Mouse (Mus musculus) yolk sac, embryonic 10.5 days (tissue): ENCODE data around the gene Pik3ap1.

Source experiments
- DNase-seq: peaks from one replicate; pipeline ENCODE4 v3.0.0-alpha.2; 2017; ENCODE audit warnings: low spot score

Gene Pik3ap1

DNA sequence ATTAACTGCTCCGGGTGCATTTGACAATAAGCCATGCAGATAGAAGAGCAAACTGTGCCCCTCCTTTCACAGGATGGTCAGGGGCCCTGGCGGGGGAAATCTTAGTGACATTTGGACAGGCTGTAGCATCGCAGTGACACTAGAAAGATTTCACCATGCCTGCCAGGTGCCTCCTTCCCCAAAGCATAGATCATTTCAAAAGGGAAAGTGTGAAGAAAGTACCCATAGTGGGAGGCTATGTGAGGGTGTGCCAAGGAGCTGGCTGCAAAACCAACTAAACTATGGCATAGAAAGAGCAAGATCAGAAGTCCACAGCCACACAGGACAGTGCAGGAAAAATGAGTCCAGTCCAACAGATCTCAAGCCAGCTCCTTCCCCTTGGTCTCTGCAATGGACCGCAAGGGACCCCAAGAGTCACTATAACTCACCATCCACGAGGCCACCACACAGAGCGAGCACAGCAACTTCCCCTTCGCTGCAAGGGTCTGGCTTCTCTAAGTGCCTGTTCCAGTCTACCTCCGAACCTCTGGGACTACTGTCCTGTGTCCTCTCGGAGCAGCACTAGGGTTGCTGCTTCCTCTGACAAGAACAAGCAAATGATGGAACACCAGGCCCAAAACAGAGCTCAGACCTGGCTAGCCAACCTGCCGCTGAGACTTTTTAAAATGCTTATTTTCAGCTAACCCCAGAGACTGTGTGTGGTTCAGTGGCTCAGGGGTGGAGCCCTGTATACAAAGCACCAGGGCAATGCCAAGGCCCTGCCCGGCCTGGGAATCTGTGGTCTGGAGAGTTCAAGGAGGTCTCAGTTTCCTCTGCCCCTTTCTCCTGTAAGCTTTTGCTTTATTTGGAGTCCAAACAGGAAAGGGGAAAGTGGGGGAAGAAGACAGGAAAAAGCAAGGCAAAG, 15.1 kb downstream of the Pik3ap1 start:
- DNase-seq: no peak

GRCm38 (mm10) chr19:41366854-41367517, 17.9 kb downstream of the Pik3ap1 start:
- no peak for DNase-seq

DNA sequence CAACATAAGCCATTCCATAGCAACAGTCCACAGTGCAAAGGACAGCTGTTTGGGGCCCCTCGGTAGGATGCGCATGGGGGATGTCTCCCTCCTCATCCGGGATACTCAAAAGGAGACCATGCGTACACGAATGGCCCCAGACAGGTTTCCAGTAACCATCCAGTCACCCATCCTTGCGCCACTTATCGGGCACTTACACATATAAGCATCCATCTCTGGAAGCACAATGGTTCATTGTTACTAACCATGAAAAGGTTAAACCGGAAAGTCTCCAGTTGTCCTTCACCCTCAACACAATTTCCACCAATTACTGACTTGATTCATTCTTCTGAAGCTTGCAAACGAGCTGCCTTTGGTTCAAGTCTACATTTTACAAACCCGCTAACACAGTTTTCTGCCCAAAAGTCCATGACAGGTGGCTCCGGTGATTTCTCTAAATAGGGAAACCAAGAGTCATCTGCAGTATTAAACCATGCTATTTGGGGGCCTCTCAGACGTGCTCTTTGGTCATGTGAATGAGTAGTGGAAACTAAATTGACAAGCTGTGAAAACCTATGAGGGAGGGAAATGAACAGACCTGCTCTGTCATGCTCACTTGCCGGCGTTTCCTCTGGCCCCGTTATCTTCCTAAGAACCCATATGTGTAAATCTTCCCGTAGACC, 18.6 kb downstream of the Pik3ap1 start:
- DNase-seq: no peak

DNA sequence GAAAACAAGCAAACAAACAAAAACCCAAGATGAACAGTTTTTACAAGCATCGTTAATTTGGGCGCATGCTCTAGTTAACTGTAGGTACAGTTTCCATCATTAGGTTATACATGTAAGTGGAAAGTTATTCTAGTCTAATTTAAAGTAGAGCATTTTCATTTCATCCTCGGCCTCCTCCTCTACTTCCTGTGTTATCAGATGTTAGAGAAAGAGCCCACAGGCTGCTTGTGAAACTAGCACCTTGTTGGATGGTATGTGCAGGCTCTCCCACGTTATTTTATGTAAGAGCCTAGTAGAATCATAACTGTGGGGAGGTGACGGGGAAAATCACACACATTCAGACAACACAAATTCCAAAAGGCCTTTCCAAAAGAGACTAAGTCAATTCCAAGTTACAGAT, 19.3 kb downstream of the Pik3ap1 start:
- no peak for DNase-seq

- DNase-seq: no peak
These were observed 20.4 kb downstream of the Pik3ap1 start for GRCm38 (mm10) chr19:41364509-41364908.

DNA sequence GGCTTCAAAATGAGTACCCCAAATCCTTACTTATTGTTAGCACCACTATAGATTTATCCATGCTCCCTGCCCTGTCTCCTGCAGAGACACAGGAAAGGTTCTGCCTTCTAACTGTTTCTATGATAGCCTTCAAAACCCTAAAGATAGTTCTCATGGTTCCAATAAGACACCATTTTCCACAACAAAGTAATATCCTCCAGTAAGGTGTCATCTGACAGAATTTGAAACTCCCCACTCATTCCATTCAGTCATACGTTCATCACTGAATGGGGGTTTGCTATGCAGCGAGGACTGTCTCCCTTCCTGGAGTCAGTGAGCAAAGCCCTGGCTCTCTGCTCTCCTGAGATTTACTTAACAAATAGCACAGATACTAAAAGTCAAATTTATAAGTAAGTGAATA, 21.9 kb downstream of the Pik3ap1 start:
- DNase-seq: no peak

- no peak for DNase-seq
These were observed 24.4 kb downstream of the Pik3ap1 start for GRCm38 (mm10) chr19:41360459-41360858.

- no peak for DNase-seq
These were observed 30.5 kb downstream of the Pik3ap1 start for GRCm38 (mm10) chr19:41354287-41354951.

DNA sequence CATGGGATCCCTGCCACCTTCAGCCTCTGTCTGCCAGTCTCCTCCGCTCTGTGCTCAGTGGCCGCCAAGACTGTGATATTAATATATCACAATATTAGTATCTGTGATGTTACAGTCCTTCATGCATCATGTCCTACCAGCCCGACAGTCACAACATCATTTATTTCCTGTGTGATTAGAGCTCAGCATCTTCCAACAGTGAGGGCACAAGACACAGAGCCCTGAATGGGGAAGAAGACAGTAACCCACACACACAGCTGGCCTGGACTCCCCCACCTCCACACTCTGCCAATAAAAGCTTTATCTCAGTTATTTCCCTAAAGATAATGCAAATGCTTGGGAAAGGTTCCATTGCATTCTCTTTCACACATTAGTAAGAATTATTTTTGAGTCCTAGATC, 35.3 kb downstream of the Pik3ap1 start:
- no peak for DNase-seq

- no peak for DNase-seq
These were observed 36.7 kb downstream of the Pik3ap1 start for GRCm38 (mm10) chr19:41348161-41348560.

GRCm38 (mm10) chr19:41347326-41347725, 37.6 kb downstream of the Pik3ap1 start:
- no peak for DNase-seq

DNA sequence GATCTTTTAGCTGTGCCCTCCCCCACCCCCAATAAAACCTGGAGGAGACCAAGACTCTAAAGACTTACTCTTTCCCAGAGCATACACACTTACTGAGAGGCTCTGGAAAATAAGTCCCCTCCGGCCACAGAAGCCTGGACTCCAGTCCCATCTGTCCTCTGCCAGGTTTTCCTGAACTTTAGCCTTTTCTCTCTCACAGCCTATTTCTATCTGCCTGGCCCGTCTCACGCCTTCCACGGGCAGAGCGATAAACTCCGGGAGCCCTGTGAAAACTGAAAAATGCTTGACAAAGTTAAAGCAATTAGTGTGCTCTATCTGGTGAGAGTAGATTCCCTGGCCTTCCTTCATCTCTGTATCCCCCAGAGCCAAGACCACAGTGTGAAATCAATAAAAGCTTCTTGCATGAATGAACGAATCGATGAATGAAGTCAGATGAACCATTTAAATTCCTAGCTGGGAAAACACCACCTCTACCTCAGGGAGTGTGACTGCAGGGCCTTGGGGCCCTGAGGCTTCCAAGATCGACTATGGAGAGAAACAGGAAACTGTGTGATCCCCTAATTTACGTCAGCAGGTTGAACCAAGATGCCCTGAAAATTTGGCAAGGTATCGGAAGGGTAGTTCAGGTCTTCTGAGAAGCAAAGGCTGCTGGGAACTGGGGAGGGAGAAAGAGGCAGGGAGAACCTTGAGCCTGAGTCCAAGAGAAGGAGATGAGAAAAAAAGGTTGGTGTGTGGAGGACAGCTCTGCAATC, 38.6 kb downstream of the Pik3ap1 start:
- no peak for DNase-seq

GRCm38 (mm10) chr19:41345028-41345741, 39.7 kb downstream of the Pik3ap1 start:
- no peak for DNase-seq

DNA sequence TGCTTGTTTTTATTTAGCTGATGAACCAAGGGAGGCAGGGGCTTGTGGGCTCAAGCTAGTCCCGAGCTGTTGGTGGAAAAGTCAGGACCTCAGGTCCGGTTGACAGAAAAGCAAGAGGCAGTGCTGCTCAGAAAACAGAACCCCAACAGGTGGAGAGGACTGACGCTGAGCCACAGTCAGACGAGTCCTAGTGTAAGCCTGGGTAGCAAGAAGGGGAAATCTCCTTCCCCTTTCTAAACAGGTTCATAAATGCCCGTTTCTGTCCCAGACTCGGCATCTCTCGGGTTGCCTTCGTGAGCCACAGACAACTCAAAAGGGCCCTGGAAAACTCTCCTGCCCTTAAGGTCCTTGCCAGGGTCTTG, 40.3 kb downstream of the Pik3ap1 start:
- no peak for DNase-seq

GRCm38 (mm10) chr19:41342592-41343090, 42.3 kb downstream of the Pik3ap1 start:
- DNase-seq: no peak

DNA sequence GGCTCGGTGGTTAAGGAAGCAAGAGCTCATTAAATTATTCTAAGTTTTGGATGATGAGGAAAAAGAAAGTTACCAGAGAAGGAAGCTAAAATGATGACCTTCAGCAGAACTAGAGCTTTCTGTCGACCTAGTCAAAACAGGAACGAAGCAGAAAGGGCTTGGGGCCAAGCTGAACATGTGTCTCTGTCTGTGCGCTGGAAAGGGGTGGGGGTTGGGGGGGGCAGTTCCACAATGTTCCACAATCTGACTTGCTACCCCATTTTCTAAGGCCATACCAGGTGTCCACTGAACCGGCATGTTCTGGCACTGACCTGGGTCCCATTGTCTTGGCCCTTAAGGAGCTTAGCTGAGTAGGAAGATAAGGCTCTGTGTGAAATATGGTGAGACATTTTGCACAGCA, 43.2 kb downstream of the Pik3ap1 start:
- no peak for DNase-seq

- peak; percentile 10 for DNase-seq
These were observed 45.7 kb downstream of the Pik3ap1 start for GRCm38 (mm10) chr19:41339020-41339836.

GRCm38 (mm10) chr19:41338379-41338778, 46.5 kb downstream of the Pik3ap1 start:
- DNase-seq: no peak

DNA sequence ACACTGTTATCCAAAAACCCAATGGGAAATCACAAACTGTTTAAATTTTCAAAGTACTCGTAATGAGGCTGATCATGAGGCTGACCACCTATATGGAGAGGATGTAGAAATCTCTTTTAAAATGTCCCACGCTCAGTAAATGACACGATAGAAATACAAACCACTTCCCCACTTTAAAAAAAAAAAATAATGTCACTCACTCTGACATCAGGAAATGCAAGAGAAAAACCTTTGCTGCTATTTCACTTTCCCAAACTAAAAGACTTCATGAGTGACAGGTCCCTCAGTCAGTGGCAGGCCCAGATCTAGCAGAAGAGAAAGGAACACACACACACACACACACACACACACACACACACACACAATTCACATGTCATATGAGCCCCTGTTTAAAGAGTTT, 49.2 kb downstream of the Pik3ap1 start:
- no peak for DNase-seq

GRCm38 (mm10) chr19:41332986-41333385, 51.9 kb downstream of the Pik3ap1 start:
- DNase-seq: no peak
